Mouse (Mus musculus) splenic B cell, adult 2 months (primary cell): ENCODE data around the gene Gm6034.
A peak's percentile ranks its signal among the peaks of the same experiment; 100 is the strongest.
"Not testable (repeated sequence)": the region's sequence is repeated elsewhere in the genome, so short reads cannot be mapped to it uniquely, and the experiment has no call there.

Experiments
- DNase-seq: peaks from one replicate; pipeline ENCODE4 v3.0.0-alpha.2; 2011; ENCODE audit warnings: low read depth, low spot score
- H3K27me3 ChIP-seq: 2 replicates; pipeline ENCODE4 v1.6.1; 2012; ENCODE audit warnings: mild to moderate bottlenecking, low read length, moderate library complexity, mixed read lengths; ENCODE audit not compliant: control insufficient read depth, poor library complexity, insufficient read depth, severe bottlenecking
- H3K36me3 ChIP-seq: 2 replicates; pipeline ENCODE4 v1.6.1; 2012; ENCODE audit warnings: mild to moderate bottlenecking, low read length, moderate library complexity, mixed read lengths; ENCODE audit not compliant: control insufficient read depth, poor library complexity, insufficient read depth, severe bottlenecking

The Gm6034 gene

DNA sequence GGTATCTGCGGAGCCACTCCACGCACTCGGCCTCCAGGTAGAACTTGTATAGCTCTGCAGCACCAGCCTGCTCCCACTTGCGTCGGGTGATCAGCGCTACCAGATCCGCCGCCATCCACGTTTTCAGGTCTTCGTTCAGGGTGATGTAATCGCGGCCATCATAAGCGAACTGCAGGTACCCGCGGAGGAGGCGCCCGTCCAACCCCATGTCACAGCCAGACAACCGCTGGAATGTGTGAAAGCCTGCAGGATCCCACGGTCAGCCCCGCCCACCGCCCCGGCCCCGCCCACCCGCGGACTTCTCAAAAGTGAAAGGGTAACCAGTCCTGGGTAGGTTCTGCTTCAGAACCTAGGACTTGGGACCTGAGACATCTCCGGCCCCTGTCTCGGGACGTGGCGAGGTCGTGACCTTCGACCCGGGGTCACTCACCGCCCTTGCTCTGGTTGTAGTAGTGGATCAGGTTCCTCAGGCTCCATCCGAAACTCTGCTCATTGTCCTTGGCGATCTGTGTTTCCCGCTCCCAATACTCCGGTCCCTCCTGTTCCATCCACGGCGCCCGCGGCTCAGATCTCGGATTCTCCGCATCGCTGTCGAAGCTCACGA is 40.6 kb downstream of the Gm6034 start:
- Histone ChIP-seq H3K36me3 (no peaks in the 10 kb centered on the region), H3K27me3 (peaks cover 3% of the 10 kb centered on the region; the same call in 1 of the 2 replicates)
- DNase-seq = peak; percentile 55

DNA sequence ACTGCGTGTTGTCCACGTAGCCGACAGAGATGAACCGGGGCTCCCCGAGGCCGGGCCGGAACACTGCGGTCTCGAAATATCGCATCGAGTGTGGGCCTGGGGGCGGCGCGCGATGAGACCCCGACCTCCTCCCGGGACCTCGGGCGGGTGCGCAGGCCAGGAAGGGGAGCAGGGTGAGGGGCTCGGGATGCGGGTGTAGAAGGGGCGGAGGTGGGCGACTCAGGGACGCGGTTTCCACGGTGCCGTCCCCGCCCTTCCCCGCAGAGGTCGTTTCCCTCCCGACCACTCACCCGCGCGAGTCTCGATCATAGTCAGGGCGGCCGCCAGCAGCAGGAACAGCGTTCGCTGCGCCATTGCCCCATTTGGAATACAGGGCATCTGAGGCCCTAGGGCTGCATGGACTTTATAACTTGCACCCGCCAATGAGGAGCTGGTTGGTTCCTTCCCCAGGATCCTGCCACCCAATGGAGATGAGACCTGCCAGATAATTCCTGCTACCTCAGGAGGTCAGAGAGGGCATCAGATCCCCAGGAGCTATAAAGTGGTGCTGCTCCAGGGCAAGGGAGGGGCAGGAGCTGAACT is 41.2 kb downstream of the Gm6034 start:
- Histone ChIP-seq H3K36me3 (no peaks in the 10 kb centered on the region), H3K27me3 (peaks cover 3% of the 10 kb centered on the region; the same call in 1 of the 2 replicates)
- peak; percentile 22 for DNase-seq

DNA sequence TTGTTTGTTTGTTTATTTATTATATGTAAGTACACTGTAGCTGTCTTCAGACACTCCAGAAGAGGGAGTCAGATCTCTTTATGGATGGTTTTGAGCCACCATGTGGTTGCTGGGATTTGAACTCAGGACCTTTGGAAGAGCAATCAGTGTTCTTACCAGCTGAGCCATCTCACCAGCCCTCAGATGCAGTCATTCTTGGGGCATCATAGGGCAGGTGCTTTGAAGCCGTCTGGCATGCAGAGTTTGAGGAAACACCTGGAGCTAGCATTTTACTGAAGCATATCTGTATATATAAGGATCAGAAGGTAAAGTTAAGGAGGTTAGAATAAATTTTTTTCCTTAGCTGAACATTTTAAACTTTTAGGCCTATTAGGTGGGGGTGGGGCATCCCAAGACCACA is 43.2 kb downstream of the Gm6034 start:
- not testable (repeated sequence) for DNase-seq

DNA sequence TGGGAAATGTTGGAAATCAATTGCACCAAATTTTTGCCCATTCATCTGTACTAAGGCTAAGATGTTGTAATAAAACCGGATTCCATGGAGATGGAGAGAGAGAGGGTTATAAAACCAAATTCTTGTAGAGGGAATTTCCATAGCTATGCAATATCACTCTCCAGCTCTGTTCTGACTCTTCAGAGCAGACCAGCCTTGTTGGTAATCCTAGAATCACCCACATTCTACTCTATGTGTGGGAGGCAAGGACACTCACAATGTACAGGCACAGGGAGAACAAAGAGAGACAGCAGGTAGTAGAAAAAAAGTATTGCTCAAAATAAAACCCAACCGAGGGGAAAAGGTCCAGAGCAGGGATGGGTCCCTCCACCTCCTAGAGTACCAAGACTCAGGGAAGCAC is 49.2 kb downstream of the Gm6034 start:
- DNase-seq, H3K36me3 ChIP-seq, H3K27me3 ChIP-seq: not testable (repeated sequence)

More for the DNA sequence above, 43.2 kb downstream of the Gm6034 start:
- not testable (repeated sequence) for H3K36me3 ChIP-seq, H3K27me3 ChIP-seq

DNA sequence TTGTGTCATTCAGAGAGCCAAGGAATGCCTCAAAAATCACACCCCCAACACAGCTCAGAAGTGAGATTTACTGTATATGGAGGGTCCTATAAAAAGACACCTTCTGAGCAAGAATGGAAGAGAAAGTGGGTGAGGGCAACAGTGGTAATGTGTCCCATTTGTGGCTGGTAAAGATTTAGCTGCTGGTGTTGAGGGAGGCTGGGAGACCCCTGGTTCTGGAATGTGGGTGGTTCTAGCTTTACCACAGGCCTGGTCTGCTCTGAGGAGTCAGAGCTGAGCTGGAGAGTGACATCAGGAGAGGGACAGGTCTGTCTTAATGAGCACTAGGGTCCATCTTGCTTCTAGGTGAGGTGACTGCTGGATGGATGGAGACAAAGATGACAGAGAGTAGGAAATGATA is 49.8 kb downstream of the Gm6034 start:
- H3K27me3 ChIP-seq, DNase-seq, H3K36me3 ChIP-seq: not testable (repeated sequence)

DNA sequence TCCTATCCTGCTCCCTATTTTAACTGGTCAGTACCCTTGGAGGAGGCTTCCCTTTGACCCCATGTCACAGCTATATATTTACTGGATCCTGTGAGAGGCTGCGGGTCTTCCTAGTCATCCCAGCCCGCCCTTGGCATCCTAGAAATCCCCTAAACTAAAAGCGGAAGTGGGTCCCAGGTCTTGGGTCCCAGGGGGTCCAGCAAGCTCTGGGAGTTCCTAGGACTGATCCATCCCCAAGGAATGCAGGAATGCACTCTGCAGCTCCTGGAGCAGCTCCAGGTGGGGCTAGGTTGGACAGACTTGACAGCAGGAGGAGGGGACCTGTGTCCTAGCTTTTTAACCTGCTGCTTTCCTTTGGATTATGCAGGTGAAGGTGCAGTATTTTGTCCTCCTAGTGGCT is 51.2 kb downstream of the Gm6034 start:
- no peak for DNase-seq
- Histone ChIP-seq H3K36me3 (no peaks in the 10 kb centered on the region), H3K27me3 (no peaks in the 10 kb centered on the region)

DNA sequence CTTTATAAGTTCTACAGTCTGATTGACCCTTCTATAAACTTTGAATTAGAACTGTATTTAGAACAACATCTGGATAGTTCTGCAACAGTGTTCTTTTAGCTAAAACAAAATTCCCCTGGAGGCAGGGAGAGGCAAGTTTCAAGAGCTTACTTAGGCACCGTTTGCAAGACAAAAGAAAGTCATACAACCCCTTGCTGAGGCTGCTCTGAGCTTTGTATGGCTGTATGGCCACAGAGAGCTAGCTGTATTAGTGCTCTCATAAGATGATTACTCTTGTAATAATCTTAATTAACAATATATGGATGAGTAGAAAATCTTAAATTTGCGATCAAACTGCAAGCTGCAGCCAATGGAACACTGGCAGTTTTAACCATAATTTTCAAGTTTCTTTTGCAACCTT is 56.8 kb downstream of the Gm6034 start:
- H3K27me3 ChIP-seq, H3K36me3 ChIP-seq, DNase-seq: not testable (repeated sequence)

DNA sequence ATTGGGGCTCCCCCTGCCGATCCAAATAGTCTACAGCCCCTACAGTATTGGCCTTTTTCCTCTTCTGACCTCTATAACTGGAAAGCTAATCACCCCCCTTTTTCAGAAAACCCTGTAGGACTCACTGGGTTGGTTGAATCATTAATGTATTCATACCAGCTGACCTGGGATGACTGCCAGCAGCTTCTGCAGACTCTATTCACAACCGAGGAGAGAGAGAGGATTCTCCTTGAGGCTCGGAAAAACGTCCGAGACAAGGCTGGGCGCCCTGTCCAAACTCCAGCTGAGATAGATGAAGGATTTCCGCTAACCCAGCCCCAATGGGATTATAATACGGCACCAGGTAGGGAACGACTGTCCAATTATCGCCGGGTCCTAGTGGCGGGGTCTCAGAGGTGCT is 59.3 kb downstream of the Gm6034 start:
- not testable (repeated sequence) for H3K27me3 ChIP-seq, DNase-seq, H3K36me3 ChIP-seq
